Mouse (Mus musculus): ENCODE results near the gene Nlgn2.

Nlgn2 gene

DNA sequence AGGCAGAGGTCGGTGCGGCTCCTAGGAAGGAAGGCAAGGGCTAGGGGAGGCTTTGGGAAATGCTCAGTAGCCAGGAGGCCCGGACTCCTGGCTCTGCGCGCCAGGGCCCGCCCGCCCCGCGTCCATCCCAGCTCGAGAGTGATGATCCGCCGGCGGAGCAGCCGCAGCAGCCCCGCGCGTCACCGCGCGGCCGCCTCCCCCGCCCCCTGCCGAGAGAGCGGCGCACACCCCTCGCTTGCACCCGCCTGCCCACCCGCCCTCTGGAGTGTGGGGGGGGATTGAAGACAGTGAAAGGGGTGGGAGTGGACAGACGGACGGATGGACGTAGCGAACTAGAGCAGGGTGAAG is at the start of gene Nlgn2:
TSS of gene Nlgn2 (minus strand) at position 181 of the 348 bp plus-strand sequence.
- DNase-seq: peak; percentile 91 to 93

GRCm38 (mm10) chr11:69886907-69887635 is 49.5 kb upstream of the Nlgn2 start:
- DNase-seq: no peak

GRCm38 (mm10) chr11:69884663-69885062 is 47.1 kb upstream of the Nlgn2 start:
- DNase-seq: no peak

DNA sequence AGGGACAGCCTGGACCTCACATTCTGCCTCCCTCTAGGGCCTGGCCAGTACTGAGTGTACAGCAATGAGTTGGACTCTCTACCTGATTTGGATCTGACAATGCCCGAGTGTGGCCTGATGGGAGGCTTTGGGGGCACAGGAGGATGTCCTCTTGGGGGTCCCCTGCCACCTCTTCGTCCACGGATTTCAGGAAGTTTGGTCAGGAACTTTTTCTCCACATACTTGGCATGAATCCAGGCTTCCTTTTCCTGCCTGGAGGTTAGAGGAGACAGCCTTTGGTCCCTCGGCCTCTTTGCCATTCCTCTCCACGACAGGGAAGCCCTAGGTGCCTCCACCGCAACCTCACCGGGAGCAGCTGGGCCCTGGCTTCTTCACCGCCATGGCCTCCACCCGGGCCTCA is 46.7 kb upstream of the Nlgn2 start:
- no peak for DNase-seq

DNA sequence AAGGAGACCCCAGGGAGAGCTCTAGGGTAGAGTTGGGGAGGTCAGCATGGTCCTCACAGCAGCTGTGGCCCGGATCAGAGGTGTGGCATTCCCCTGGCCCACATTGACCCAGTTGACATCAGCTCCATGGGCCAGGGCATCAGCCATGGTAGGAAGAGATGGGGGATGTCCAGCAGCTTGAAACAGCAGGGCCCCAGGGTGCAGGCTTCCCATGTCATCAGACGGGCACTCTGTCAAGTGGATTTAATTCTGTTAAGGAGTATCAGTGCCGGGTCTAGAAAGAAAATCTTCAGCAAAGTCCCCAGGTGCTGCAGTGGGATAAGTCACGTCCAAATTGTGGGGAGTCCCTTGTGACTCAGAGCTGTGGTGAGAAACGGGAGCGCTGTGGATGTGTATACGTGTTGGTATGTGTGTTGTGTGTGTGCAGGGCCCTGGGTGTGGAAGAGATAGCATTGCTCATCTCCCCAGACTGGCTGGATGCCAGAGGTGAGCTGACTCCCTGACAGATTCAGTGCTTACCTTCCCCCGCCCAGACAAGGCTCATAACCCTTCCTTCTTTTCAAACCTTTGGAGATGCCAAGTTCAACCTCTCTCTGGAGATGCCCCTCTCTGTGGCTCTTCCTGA is 46.1 kb upstream of the Nlgn2 start:
- no peak for DNase-seq

- peak in 1 of 2 experiments; percentile 64 for DNase-seq
Observed at GRCm38 (mm10) chr11:69883066-69883465, 45.5 kb upstream of the Nlgn2 start.

- DNase-seq: no peak
Observed at GRCm38 (mm10) chr11:69881787-69882670, 44.4 kb upstream of the Nlgn2 start.

DNA sequence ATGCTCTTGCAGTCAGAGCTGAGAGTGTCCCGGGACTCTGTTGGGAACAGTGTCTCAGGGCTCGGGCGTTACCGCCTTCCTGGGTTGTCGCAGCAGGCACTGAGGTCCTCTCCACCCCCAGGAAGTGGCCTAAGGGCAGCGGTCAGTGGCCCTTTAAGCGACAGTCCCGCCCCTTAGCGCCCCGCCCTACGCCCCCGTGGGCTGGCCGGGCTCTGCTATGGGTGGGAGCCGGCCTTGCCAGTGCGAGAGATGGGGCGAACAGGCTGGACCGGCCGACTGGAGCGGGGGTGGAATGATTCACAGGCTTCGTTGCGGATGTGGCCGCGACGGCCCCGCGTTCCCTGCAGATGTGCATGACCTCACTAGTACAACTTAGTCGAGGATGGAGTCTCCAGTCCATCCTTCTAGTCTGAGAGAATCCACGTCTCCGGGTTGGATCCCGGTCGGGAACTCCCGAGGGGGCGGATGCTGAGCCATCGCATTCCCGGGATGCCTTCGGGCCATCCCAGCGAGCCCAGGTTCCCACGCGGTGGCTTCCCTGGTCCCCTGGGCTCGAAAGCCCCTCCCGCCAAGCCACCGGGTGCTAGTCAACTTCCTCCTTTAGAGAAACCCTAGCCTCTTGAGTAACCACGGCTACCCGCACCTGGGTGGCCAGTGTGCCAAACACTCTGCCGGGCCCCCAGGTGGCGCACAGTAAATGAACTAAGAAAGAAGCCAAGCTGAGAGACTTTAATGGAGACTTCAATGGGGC is 43.4 kb upstream of the Nlgn2 start, which contains the start of gene Kctd11:
TSS of gene Kctd11 (minus strand) at position 554 of the 751 bp plus-strand sequence.
- DNase-seq: peak; percentile 77 to 79

DNA sequence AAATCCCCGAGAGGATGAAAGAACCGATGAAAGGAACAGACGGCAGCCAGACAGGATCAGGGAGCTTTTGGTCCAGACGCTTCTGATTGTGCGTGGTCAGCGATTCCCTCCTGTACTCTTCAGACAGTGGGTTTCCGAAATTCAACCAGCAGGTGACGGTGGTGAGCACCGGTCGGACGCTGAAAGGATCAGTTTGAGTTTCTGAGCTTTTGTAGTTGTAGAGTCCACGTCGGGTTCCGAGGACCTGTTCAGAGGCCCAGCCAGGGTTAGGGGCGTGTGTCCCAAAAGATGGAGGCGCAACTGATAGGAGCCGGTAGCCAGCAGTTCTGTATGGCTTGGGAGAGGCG is 42.9 kb upstream of the Nlgn2 start:
- peak; percentile 71 to 82 for DNase-seq

GRCm38 (mm10) chr11:69879711-69880110 is 42.1 kb upstream of the Nlgn2 start:
- no peak for DNase-seq

- no peak for DNase-seq
Observed at GRCm38 (mm10) chr11:69878952-69879351, 41.4 kb upstream of the Nlgn2 start.

GRCm38 (mm10) chr11:69878399-69878798 is 40.8 kb upstream of the Nlgn2 start:
- DNase-seq: no peak

DNA sequence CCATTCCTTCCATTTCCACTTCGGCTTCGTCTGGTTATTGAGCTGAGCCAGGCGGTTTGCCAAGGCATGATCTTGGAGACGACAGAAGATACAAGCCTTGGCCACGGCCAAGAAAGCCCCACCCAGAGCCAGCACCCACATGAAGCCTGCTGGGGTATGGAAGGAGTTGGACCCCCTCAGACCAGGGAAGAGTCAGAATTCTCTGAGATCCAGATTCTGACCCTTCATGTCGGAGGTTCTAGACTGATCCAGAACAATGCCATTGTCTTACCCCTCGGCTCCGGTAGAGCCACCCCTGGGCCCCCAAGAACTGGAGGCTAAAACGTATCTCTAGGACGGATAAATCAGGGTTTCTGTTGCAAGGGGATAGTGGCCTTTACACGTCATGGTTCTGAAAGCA is 40.3 kb upstream of the Nlgn2 start, which contains the start of gene Tmem95:
TSS of gene Tmem95 (minus strand) at position 141 of the 400 bp plus-strand sequence.
- DNase-seq: no peak

DNA sequence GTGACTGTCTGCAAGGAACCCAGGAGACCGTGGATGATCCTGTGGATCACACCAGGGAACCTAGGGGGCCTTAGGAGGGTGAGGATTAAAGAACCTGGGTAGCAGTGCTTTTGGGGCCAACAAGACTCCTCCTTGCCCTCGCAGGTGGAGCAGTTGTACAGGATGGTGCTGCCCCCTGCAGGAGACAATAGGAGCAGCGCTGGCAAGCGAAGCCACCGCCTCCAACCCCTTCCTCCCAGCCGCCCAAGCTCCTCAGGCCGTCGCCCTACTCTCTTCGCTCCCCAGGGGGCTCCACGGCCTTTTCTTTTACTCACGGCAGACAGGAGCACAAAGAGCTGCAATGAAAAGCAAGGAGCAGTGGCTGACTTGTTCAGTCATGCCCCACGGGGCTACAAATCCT is 39.3 kb upstream of the Nlgn2 start:
- DNase-seq: peak; percentile 93 to 95

DNA sequence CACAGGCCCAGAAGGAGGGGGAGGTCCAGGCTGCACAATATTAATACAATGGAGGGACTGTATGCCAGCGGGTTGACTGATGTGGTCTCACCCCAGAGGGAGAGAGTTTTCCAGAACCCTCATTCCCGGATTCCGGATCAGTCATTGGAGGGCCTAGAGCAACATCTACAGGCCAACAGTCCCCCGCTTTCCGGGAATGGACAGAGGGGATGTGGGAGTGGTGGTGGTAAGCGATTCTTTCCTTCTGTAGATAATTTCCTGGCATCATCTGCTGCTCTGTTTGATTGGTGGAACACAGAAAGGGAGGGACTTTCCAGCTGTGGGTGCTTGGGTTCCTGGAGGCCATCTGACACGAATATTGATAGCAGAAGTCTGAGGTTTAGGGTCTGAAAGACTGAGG is 38.6 kb upstream of the Nlgn2 start:
- no peak for DNase-seq

DNA sequence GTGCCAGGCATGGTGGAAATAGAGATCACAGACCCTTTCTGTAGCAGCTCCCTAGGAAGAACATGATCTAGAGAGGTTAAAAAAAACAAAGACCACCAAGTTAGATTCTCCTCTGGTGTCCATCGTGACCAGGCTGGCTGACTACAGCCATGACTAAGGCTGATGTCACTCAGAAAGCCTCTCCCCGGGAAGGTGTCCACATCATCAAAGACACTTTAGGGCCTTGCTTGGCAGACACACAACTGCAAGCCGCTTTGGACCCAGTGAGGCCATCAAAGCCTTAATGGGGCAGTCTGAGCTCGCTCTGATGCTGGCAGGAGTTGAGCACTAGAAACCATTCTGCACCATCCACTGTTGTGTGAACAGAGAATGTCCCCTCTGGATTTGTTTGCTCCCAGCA is 34.9 kb upstream of the Nlgn2 start:
- DNase-seq: no peak

- DNase-seq: no peak
Observed at GRCm38 (mm10) chr11:69871822-69872221, 34.2 kb upstream of the Nlgn2 start.

GRCm38 (mm10) chr11:69870289-69871069 is 32.9 kb upstream of the Nlgn2 start:
- no peak for DNase-seq

DNA sequence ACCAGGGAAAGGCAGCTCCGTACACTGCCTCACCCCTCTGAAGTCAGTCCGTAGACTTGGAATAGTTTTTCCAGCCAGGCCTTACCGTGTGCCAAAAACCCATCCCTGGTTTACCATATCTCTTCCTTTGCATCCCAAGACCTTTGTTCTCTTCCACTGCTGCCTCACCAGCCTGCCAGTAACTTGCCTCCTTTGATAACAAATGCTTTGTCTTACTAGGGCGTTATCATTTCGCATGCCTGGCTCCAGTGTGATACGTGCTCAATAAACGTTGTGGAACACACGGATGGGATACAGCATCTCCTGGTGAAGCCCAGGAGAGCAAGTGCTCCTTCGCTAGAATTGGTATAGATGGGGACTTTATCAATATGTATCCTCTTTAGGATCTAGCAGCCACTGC is 29.8 kb upstream of the Nlgn2 start:
- no peak for DNase-seq

DNA sequence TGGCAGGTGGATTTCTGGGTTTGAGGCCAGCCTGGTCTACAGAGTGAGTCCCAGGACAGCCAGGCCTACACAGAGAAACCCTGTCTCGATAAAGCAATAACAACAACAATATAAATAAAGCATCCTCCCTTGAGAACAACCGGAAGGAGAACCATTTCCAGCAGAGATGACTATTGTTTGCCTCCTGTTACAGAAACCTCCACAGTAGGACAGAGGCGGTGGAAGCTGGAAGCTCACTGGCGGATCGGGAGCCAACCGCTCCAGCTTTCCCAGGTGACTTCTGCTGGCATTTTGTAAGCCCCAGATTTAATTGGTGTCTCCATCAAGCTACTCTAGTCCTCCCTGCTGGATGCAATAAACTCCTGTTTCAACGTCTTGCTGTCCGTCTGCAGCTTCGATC is 28.0 kb upstream of the Nlgn2 start:
- DNase-seq: no peak

DNA sequence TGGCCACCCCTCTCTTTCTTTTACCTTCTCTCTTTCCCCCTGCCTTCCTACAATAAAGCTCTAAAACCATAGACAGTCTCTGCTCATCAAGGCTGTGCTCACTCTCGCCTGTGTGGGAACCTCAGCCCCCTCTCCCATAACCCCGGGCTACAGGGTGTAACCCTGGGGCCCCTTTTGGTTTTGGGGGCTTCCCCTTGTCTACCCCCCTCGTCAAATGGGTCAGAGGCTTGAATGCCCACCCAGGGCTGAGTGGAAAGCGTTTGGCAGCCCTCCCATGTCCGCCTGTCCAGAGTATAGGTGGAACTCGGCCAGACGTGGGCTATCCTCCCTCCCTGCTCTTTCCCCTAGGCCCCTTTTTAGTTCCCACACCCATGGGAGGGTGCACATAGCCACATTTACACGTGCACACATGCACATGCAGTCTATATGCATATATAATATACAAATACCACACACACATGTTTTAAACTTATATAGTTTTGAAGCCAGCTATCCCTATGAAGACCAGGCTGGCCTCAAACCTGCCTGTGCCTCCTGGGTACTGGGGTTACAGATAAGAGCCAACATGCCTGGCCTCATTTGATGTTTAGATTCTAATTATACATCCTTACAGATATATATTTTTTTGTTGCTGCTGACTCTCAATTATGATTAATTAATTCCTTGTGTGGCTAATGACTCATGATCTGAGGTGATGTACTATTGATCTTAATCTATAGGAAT is 26.7 kb upstream of the Nlgn2 start:
- DNase-seq: no peak

Measured in cerebellum, postnatal 14 days (tissue).